Mouse (Mus musculus) bone marrow, adult 2 months (tissue): ENCODE data around the gene 4930432K21Rik. TPM values are rescaled to one million over a fixed set of nuclear protein-coding genes. Genes with fewer than 3 reads are reported as not detected.

Experiments
- H3K27ac ChIP-seq: fragments of 200-500 bp; 2 replicates; pipeline ENCODE4 v1.5.1; 2012; ENCODE audit warnings: low read depth, mild to moderate bottlenecking, control low read depth, inconsistent platforms, low read length; ENCODE audit not compliant: control insufficient read depth, poor library complexity, insufficient read depth
- H3K4me1 ChIP-seq: fragments of 200-500 bp; 2 replicates; pipeline ENCODE4 v1.6.1; 2011; ENCODE audit warnings: low read length; ENCODE audit not compliant: control insufficient read depth, insufficient read depth
- H3K4me3 ChIP-seq: fragments of 200-500 bp; replicated peaks from 2 replicates; pipeline ENCODE3; 2011; ENCODE audit warnings: mild to moderate bottlenecking, low read depth, low read length, control low read depth; ENCODE audit not compliant: control insufficient read depth
- CTCF ChIP-seq: fragments of 200-500 bp; IDR thresholded peaks from 2 replicates; pipeline ENCODE4 v1.5.1; 2011; ENCODE audit warnings: low read length, control low read depth; ENCODE audit not compliant: control insufficient read depth, insufficient read depth
- POLR2A ChIP-seq: fragments of 200-500 bp; IDR thresholded peaks from 2 replicates; pipeline ENCODE4 v1.6.1; 2011; ENCODE audit warnings: low read depth, mild to moderate bottlenecking, control low read depth, low read length, borderline replicate concordance; ENCODE audit not compliant: control insufficient read depth
- WGBS: fragments of 180-500 bp; shearing (Covaris S2); methylation state at CpG from one replicate; pipeline ENCODE4 v1.1.7; 2018; 5-methylcytosine and 5-hydroxymethylcytosine counted together
- polyA plus RNA-seq: library from polyadenylated mRNA; stranded (reverse); fragments of >200 nt; gene quantifications from 2 replicates; pipeline ENCODE4 v1.2.4, GENCODE M21; 2011; ENCODE audit warnings: low replicate concordance; ENCODE audit not compliant: missing spikeins, insufficient read depth, insufficient read length

4930432K21Rik gene
- polyA plus RNA-seq, 1 experiment, result not detected

- 87% methylated on average over 31 of the region's 31 CpGs for WGBS
- H3K4me1 ChIP-seq, result peaks cover 6% of the 10 kb centered on the region; the same call in 1 of the 2 replicates
Observed at GRCm38 (mm10) chr8:84211881-84212563, 64.2 kb downstream of the 4930432K21Rik start.

GRCm38 (mm10) chr8:84213277-84213676 is 65.5 kb downstream of the 4930432K21Rik start:
- Histone ChIP-seq H3K27ac (no peak overlapping the region), H3K4me1 (peaks cover 4% of the 10 kb centered on the region), H3K4me3 (no peak overlapping the region)
- 84% methylated on average over 4 of the region's 4 CpGs for WGBS
- TF ChIP-seq POLR2A (no peak), CTCF (no peak)

More at GRCm38 (mm10) chr8:84211881-84212563, 64.2 kb downstream of the 4930432K21Rik start:
- no peak overlapping the region for H3K27ac ChIP-seq
- H3K4me3 ChIP-seq, result no peak overlapping the region
- TF ChIP-seq POLR2A, result no peak

- peaks cover 3% of the 10 kb centered on the region for H3K4me1 ChIP-seq
- H3K27ac ChIP-seq, result no peak overlapping the region
- 92% methylated on average over 11 of the region's 11 CpGs for WGBS
- no peak for TF ChIP-seq CTCF
- no peak for TF ChIP-seq POLR2A
- H3K4me3 ChIP-seq, result no peak overlapping the region
Observed at GRCm38 (mm10) chr8:84217206-84217605, 69.4 kb downstream of the 4930432K21Rik start.

GRCm38 (mm10) chr8:84218143-84218542 is 70.3 kb downstream of the 4930432K21Rik start:
- no peak for TF ChIP-seq CTCF
- Histone ChIP-seq H3K4me1 (peaks cover 3% of the 10 kb centered on the region), H3K4me3 (no peak overlapping the region), H3K27ac (peak overlapping the region; percentile 50)
- 81% methylated on average over 5 of the region's 5 CpGs for WGBS

GRCm38 (mm10) chr8:84220105-84220504 is 72.3 kb downstream of the 4930432K21Rik start:
- H3K27ac ChIP-seq, result peak overlapping the region; percentile 18
- peaks cover 3% of the 10 kb centered on the region for H3K4me1 ChIP-seq
- TF ChIP-seq CTCF, result no peak
- no peak for TF ChIP-seq POLR2A
- no peak overlapping the region for H3K4me3 ChIP-seq
- WGBS, result 18% methylated on average over 7 of the region's 7 CpGs

Other genes starting within 250 kb of the 4930432K21Rik start
- gene Adgrl1, start 247.9 kb upstream of the 4930432K21Rik start, polyA plus RNA-seq, result 6.5 and 8.8 TPM in 2 replicates
- not detected in 2 replicates for gene Gm10644, start 192.8 kb upstream of the 4930432K21Rik start, polyA plus RNA-seq
- 48.8 and 55.7 TPM in 2 replicates for gene Asf1b, start 192.5 kb upstream of the 4930432K21Rik start, polyA plus RNA-seq
- gene Prkaca, start 175.0 kb upstream of the 4930432K21Rik start, polyA plus RNA-seq, result 14.8 and 18.2 TPM in 2 replicates
- 142 and 159 TPM in 2 replicates for gene Samd1, start 150.4 kb upstream of the 4930432K21Rik start, polyA plus RNA-seq
- gene 1700067K01Rik, start 146.5 kb upstream of the 4930432K21Rik start, polyA plus RNA-seq, result 3.0 TPM in 1 of 2 replicates, not detected in the other
- gene 2210011C24Rik, start 135.9 kb upstream of the 4930432K21Rik start, polyA plus RNA-seq, result not detected in 2 replicates
- 2.7 TPM in 1 of 2 replicates, not detected in the other for gene Palm3, start 126.6 kb upstream of the 4930432K21Rik start, polyA plus RNA-seq
- gene Il27ra, start 105.4 kb upstream of the 4930432K21Rik start, polyA plus RNA-seq, result 2.4 and 7.7 TPM in 2 replicates
- gene Rln3, start 103.0 kb upstream of the 4930432K21Rik start, polyA plus RNA-seq, result not detected in 2 replicates
- gene Gm10643, start 82.9 kb upstream of the 4930432K21Rik start, polyA plus RNA-seq, result 1.3 and 1.4 TPM in 2 replicates
- gene Rfx1, start 81.2 kb upstream of the 4930432K21Rik start, polyA plus RNA-seq, result 12.2 and 20.7 TPM in 2 replicates
- gene Dcaf15, start 43.3 kb upstream of the 4930432K21Rik start, polyA plus RNA-seq, result 23.1 and 44.6 TPM in 2 replicates
- 5.8 and 7.6 TPM in 2 replicates for gene Podnl1, start 22.0 kb upstream of the 4930432K21Rik start, polyA plus RNA-seq
- 10.9 and 18.5 TPM in 2 replicates for gene Cc2d1a, start 89 bp upstream of the 4930432K21Rik start, polyA plus RNA-seq
- 3.0 TPM in 1 of 2 replicates, not detected in the other for gene Nanos3, start 37.2 kb downstream of the 4930432K21Rik start, polyA plus RNA-seq
- gene Zswim4, start 89.0 kb downstream of the 4930432K21Rik start, polyA plus RNA-seq, result 2.0 and 4.0 TPM in 2 replicates
- gene D8Ertd738e, start 101.7 kb downstream of the 4930432K21Rik start, polyA plus RNA-seq, result 101 and 196 TPM in 2 replicates
- gene Mri1, start 109.3 kb downstream of the 4930432K21Rik start, polyA plus RNA-seq, result 11.1 and 26.0 TPM in 2 replicates
- gene Ccdc130, start 122.4 kb downstream of the 4930432K21Rik start, polyA plus RNA-seq, result 9.4 and 27.9 TPM in 2 replicates
- 0.37 and 2.7 TPM in 2 replicates for gene Cacna1a, start 240.4 kb downstream of the 4930432K21Rik start, polyA plus RNA-seq